Mouse (Mus musculus): ENCODE measurements at regions not wholly inside any gene's neighbourhood (a gene's known extent, or its start where the extent isn't known, plus 50 kb on each side); places are given as distances from the start of the nearest gene placed in this dataset.

DNA sequence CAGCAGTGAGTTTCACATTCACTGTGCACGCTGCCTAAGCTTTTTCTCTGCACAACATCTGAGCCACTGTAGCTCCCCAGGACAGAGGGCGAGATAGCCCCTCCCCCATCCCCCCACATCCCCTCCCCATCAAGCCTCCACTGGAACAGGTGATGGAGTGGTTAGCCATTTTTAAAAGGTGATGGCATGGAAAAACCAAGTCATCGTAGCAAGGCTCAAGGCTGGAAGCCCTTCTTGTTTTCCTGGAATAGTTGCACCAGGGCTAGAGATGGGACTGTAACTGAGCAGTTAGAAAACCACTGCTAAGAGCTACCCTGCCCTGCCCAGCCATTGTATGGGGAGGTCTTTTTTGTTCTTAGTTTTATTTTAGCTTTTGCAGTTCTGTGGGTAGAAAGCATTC, 209.1 kb upstream of the Rreb1 start:
- no peak for DNase-seq (ENCODE audit: low read depth)

DNA sequence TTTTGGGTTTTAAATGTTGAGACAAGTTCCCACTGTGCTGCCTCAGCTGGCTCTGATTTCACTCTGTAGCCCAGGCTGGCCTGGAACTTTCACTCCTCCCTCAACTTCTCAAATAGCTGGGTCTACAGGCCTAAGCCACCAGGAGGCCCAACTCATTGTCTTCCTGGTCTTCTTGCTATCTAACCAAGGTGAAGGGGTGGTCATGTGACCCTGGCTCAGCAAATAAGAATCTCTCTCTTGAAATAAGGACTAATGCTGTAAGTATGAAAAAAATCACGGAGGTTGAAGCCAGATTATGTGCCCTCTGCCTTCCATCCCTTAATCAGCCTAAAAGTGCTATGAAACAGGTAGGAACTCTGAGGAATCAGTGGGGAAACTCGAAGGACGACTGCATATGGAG, 208.7 kb upstream of the Rreb1 start:
- DNase-seq (ENCODE audit: low read depth): no peak

DNA sequence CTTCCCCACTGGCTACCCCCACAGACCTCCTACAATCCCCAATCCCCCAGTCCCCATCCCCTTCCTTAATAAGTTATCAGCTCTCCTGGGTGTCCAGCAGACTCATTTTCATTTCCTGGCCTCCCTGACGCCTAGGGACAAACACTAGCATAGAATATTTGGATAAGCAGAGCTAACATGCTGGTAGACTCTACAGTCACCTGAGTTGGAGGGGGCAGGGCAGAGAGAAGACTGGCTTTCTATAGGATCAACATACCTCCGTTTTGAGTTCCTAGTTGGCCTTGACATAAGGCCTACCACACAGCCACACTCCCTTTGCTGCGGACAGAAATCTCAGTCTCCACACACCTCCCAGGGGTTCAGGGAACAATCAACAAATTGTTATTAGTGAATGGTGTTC, 205.2 kb upstream of the Rreb1 start:
- no peak for DNase-seq (ENCODE audit: low read depth)

DNA sequence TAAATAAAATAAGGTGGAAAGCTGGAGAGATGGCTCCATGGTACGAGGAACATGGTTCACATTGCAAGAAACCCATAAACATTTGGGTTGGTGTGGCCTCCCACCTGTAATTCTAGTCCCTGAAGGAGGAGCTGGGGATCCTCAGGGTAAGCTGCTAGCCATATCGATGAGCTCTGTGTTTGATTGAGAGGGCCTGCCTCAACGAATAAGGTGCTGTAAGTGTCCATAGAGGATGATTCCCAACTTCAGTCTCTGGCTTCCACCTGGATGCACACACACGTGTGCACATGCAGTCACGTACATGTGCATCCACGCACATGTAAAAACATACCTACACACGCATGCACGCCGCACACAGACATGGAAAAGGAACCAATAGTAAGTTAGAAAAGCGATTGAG, 199.0 kb upstream of the Rreb1 start:
- DNase-seq (ENCODE audit: low read depth): no peak

DNA sequence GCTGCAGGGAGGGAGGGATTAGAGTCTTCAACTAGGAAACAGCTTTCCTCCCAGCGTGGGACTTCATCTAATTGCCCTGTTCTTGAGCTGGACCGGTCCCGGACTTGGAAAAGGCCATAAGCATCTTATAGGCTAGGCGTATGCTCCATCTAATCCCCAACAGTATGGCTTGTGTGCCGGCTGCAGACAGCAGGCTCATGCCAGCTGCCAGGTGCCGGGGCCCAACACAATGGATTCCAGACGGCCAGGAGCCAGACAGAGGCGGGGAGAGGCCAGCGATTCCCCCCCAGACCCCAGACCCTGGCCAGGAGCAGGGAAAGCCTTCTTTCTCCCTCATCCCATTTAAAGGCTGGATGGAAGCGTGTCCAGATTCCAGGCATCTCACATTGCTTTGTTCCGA, 198.4 kb upstream of the Rreb1 start:
- DNase-seq (ENCODE audit: low read depth): no peak

DNA sequence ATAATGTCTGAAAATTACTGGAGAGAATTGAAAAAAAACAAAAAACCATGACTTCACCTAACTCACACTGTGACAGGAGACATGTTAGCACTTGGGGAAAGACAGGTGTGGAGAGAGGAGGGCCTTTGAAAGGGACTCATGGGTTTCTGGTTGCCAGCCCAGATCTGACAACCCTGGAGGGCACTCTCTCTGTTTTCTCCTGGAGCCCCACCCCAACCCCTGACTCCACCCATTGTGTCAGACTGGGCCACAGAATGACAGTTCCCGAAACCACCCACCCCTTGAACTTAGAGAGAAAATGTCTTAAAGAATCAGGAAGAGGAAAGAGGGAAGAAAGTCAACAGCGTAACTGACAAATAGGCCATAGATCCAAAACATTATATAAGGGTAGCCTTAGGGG, 197.4 kb upstream of the Rreb1 start:
- DNase-seq (ENCODE audit: low read depth): peak; percentile 47

DNA sequence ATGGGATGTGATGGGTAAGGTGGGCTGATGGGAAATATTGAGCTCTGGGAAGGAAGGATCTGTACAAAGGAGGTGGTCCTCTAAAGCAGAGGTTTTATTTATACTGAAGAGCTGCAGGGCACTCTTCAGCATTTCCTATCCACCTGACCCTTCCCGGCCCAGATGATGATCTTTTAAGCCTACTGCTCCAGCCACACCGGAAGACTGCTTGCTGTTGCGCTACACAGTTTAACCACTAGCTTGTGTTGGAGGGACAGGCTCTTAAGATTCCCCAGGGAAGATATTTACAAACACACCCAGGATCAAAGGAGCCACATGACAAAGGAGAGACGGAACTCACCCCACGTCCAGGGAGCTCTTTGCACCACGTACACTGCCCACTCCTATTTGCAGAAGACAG, 196.8 kb upstream of the Rreb1 start:
- no peak for DNase-seq (ENCODE audit: low read depth)

DNA sequence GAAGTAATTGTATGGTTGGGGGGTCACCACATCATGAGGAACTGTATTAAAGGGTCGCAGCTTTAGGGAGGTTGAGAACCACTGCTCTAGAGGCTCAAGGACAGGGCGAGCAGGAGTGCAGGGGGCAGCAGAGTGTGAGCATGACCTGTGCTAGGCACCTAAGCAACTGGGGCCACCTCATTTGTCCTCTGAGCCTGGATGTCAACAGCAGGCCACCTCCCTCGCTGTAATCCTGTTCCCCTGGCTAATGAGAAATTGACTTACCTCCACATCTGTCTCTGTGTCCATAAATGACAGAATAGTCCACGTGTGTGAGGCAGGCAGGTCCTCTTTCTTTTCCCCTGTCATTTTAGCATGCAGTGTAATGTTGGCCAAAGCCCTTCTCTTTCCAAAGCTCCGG, 192.7 kb upstream of the Rreb1 start:
- DNase-seq (ENCODE audit: low read depth): no peak

DNA sequence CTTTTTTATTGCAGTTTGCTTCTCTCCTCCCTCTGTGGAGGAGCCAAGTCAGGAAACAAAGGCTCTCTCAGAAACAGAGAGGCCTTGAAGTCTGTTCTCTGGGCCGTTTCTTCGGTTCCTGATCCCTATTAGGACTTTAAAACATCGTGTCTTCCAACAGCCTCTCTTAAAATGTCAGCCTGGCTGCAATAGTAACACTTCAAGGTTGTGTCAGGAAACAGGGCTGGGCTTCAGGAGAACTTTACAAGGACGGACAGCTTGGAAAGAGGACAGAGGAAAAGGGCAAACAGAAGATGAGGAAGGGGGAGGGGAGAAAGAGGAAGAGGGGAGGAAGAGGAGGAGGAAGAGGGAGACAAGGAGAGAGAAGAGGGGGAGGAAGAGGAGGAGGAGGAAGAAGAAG, 191.7 kb upstream of the Rreb1 start:
- no peak for DNase-seq (ENCODE audit: low read depth)

DNA sequence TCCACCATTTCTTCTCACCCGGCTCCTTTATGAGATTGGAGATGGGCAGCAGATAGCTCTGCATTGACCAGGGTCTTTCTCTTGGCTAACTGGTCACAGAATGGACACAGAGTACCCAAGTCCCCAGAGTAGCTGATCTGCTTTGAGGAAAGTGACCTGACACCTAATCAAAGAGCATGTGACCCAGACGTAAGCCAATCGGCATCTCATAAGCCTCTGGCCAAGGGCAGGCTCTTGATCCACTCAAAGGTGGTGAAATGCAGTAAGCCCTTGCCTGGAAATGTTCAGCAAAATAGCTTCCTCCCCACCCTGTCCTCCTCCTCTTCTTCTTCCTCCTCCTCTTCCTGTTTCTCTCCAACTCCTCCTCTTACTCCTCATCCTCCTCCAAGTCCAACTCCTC, 190.3 kb upstream of the Rreb1 start:
- no peak for DNase-seq (ENCODE audit: low read depth)

DNA sequence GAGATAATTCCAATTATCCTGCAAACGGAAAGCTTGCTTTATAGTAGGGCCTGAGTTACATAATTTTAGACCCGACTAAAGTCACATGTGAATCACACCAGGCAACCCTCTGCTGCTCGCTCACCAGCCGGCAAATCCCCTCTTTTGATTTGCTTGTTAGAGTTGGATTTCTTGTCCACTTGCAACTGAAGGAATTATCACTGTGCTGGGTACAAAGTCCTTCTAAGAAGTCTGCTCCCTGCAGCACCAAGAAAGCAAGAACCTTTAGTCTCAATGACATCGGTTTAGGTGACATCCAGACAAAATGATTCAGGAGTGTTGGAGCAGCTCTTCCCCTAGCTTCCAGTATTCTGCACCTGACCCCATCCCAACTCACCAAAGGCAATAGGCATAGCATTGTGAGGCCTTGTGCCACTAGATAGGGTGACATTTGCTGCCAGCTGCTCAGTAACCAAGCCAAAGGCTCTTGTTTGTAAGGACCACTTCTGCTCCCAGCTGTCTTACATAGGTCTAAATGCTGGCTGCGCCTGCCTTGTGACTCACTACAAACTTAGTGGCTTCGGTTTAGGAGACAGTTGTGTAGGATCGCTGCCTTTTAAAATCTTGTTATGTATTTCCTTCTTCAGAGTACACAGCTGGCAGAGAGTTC, 189.5 kb upstream of the Rreb1 start:
- DNase-seq (ENCODE audit: low read depth): no peak

DNA sequence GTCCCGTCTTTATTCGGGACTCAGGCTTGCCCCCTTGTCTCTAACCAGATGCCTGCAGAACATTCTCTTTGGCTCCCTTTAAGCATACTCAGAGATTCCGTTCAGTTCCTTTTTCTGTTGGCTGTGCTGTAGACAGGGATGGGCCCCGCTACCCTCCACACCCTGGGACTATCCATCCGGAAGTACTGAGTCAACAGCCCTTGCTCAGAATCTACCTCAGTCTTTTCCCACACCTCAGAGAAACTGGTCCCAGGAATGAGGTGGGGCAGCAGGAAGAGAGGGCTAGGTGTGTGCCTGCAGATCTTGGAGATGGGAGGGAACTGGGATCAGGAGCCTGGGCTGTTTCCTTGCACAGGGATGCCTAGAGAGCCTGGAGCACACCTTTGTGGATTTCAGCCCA, 186.1 kb upstream of the Rreb1 start:
- DNase-seq (ENCODE audit: low read depth): no peak

DNA sequence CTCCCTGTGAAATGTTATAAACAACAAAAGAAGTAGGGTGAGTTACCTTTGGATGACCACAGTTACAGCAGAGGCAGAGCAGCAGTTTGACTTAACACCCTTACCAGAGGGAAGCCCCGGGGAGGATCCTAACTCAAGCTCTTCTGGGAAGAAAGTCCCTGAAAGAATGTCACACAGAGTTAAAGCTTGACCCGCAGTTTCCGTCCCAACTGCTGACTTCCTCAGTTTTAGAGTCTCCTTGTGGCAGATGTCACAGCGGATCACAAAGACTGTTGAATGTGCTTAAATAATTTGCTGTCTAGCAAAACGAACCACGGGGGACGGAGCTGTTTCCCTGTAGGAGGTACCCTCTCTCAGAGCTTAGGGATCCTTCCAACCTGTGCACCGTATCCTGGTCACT, 183.0 kb upstream of the Rreb1 start:
- peak; percentile 23 for DNase-seq (ENCODE audit: low read depth)

DNA sequence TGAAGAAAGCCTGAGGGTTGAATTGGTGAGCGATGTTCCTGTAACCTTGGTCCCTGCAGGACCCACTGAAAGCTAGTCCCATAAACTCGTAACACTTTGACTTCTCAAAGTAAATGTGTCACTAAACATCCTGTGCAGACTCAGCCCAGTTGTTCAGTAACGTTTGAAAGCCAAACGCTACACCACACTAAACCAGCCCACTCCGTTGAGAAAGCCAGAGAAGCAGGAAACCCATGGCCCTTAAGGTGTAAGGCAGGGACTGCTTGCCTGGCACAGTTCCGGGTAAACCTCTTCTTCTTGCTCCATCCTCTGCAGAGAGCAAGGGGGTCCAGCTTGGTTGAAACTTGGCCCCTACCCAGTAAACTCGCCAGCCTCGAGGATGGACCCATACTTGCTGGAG, 180.6 kb upstream of the Rreb1 start:
- no peak for DNase-seq (ENCODE audit: low read depth)

DNA sequence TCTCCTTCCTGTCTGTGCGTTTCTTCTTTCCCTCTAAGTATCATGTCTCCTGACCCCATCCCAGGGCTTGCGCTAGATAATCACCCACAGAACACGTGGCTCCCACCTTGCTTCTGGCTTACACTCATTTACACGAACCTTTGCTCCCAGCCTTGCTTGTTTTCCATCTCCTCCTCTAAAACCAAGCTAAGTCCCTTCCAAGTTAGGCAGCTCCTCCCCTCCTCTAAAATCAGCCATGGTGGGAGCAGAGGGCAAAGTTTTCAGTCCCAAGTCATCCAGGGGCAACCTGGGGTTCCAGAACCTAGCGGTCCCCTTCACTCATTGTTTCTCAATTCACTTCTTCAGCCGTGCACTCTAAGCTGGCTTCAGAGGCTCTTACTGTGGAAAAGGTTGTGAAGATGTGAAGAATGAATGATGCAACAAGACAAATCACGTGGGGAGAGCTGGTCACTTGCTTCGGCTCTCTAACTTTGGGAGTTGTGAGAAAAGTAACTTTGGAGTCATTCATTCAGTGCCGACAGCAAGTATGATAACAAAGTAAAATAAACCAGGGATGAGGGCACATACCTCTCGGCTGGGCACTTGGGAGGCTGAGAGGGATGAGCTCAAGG, 179.9 kb upstream of the Rreb1 start:
- DNase-seq (ENCODE audit: low read depth): no peak

DNA sequence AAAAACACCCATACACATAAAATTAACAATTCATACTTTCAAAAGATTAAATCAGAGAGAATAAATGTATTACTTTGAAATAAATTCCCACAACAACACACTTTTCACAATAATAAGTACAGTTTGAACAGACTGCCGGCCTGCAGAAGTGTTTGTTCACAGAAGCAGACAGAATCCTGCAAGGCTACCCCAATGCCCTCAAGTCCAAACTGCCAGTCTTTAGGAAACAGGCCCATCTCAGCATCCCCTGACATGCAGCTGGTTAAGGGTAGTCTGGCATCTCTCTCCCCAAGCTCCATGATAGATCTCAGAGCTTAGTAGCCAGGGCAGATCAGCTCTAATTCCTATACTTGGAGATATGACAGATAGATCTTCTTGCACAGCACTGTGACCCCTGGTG, 178.5 kb upstream of the Rreb1 start:
- no peak for DNase-seq (ENCODE audit: low read depth)

DNA sequence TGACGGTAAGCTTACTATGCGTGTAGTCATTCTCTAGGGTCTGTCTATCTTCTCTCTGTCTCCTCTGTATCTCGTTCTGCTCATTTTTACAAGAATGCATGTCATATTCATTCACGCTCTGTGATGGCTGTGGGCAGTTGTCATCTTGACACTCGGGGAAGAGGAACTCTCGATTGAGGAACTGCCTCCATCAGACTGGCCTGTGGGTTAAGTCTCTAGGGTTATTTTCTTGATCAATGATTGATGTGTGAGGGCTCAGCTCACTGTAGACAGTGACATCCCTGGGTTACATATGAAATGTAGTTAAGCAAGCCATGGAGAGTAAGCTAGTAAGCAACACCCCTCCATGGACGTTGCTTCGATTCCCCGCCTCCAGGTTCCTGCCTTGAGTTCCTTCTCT, 178.0 kb upstream of the Rreb1 start:
- DNase-seq (ENCODE audit: low read depth): peak; percentile 24

DNA sequence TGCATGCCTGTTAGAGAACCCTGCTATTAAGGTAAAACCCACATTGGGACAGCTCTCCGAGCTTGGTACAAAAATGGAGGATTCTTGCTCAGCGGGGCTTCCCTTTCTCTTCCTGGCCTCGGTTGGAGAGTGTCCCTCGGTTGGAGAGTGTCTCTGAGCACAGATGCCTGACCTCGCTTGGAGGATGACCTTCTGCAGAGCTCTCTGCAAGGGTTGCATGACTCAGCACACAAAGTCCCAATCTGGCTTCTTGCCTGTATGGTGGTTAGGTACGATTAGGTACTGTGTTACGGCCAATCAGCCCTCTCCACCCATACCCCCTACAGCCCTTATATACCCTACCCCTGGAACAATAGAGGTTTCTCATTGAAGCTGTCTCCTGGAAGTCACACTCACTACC, 177.1 kb upstream of the Rreb1 start:
- DNase-seq (ENCODE audit: low read depth): no peak

DNA sequence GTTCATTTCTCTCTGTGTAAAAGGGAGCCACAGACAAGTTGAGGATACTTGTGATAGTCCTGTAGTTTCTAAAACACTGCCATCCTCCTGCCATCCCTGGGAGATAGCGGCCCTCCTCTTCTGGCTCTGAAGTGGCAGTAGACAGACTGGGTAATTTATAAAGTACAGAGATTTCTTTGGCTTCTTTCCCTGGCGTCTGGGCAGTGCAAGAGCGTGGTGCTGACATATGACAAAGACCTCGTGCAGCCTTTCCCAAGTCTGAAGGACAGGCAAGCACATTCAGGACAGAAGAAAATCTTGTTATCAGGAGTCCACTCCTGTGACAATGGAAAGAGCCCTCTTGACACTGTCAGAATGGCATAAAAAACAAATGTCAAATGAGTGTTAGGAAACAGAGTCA, 175.9 kb upstream of the Rreb1 start:
- DNase-seq (ENCODE audit: low read depth): no peak

DNA sequence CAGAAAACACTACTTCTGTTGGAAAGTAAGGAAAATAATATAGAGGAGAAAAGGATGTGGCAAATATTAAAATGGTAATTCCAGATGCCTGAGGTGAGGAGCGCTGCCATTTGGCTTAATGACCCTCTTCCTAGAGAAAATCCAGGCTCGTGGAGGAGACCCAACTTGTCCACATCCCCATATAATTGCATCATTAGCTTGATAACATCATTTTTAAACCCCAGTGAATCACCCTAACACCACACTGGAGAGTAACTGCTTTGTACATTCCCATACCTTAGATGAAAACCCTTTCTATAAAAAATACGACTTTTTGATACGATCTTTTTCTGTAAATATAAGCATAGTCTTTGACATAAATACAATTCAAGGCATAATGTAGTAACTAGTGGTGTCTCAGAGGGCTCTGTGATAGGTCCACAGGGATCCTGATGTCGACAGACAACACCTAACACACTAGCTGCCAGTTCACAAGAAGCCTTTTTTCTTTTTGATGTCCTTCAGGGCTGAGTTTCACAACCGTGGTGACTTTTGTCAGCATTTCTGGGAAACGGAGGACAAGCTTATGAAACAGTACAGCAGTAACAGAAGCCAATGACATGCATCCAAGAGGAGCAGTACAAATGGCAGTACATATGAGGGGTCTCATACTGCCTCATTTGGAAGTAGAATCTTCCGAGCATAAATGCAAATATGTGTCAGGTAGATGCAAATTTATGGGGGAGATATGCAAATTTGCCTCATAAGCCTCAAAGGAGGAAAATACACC, 174.8 kb upstream of the Rreb1 start:
- DNase-seq (ENCODE audit: low read depth): no peak

DNA sequence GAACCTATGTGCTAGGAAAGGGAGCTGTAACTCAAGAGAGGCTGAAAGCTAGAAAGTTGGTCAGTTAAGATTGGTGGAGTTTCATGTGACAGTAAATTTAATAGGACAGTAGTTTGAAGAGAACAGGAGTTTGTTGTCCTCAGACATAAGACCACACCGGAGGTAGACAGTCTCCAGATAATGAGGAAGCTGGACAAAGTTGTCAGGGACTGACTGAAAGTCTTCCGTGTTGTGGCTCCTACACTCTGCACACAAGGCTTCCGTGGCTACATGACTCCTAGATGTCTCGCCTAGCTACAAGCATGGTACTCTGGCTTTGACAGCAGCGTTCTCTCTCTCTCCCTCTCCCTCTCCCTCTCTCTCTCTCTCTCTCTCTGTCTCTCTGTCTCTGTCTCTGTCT, 171.9 kb upstream of the Rreb1 start:
- no peak for DNase-seq (ENCODE audit: low read depth)

DNA sequence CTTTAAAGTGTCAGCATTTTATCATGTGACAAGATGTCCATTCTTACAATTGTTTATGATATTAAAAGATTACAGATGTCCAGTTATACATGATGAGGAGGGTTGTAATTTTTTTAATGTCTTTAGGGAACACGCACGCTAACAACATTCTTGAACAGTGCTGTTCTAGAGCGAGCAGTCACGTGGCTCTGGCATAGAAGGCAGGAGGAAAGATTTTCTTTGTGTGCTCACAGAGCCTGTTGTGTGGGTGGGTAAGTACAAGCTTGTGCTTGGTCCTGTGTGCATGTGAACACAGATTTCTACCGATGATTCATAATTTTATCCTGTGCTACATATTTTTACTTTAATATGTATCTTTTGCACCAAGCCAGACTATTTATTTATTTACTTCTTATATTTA, 169.1 kb upstream of the Rreb1 start:
- DNase-seq (ENCODE audit: low read depth): no peak

DNA sequence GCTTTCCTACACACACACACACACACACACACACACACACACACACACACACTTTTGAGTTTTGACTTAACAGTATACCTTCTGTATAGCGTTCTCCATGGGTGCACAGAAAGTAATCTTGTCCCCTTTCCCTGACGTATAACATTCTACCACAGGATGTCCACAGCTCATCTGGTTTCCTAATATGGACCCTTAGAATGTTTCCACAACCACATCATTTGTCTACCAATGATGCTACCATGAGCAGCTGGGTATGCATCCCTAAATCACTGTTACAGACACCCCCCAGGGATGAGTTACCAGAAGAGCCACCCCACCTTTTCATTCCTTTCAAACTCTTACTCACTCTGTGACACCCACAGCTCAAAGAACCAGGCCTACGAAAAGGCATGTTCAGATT, 166.8 kb upstream of the Rreb1 start:
- no peak for DNase-seq (ENCODE audit: low read depth)

DNA sequence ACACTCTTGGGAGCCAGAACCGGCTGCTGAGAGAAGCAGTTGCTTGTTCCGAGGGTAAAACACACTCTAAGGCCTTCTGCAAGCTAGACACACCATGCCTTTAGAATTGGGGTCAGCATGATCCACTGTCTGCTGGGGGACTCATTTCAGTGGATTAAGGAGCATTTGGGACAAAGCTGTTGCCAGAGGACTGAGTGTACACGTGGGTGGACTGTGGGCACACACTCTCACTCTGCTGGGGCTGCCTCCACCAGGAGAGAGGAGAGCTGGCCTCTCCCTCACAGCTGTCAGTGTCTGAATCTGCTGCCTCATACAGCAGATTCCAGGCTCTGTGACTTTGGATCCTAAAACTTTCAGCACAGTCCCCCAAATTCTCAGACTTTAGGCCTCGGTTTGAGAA, 161.2 kb upstream of the Rreb1 start:
- no peak for DNase-seq (ENCODE audit: low read depth)
